Mouse (Mus musculus): ENCODE measurements around the gene Gpr39.

Gpr39 gene

GRCm38 (mm10) chr1:125789804-125790203, 113.0 kb downstream of the Gpr39 start:
- DNase-seq (ENCODE audit: extremely low spot score, low read depth, low spot score) = peak; percentile 22

DNA sequence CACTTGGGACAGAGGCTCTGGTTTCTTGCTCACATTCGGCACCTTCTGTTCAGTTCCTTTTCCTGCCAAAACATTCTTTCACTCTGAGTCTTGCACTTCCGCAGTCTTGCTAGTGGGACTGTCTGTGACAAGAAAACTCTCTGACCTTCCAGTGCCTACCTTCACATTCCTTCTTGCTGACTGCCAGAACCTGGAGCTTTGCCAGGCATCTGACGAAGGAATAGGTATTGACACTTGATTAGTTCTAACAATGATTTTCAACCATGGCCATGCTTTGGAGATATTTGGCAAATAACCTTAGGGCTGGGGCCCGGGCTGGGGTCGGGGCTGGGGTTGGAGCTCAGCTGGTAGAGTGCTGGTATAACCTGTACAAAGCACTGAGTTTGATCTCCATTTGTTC, 123.7 kb downstream of the Gpr39 start:
- no peak for DNase-seq (ENCODE audit: extremely low spot score, low read depth, low spot score)

GRCm38 (mm10) chr1:125808426-125808825, 131.6 kb downstream of the Gpr39 start:
- DNase-seq (ENCODE audit: extremely low spot score, low read depth, low spot score) = no peak

- DNase-seq (ENCODE audit: extremely low spot score, low read depth, low spot score) = no peak
Measured at GRCm38 (mm10) chr1:125813141-125813782, 136.5 kb downstream of the Gpr39 start.

- DNase-seq (ENCODE audit: extremely low spot score, low read depth, low spot score) = no peak
Measured at GRCm38 (mm10) chr1:125821101-125821500, 144.3 kb downstream of the Gpr39 start.

DNA sequence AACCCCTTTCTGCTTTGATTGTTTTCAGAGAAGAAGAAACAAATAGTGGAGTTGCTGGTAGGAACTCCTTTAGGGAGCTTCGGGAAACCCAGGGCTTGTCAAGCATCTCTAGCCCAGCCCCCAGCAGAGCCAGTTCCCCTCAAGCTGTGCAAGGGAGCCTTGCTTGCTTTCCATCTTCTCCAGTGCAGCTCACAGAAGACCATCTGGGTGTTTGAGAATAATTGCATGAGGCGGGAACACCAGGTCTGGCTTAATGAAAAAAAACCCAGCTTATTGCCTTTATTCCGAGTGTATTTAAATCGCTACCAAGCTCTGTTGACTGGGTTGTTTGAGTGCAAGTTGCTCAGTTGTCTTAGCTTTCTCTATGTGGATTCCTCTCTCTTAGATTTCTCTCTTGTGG, 146.8 kb downstream of the Gpr39 start:
- DNase-seq (ENCODE audit: extremely low spot score, low read depth, low spot score) = no peak

- DNase-seq (ENCODE audit: extremely low spot score, low read depth, low spot score) = no peak
Measured at GRCm38 (mm10) chr1:125837507-125837906, 160.7 kb downstream of the Gpr39 start.

- no peak for DNase-seq (ENCODE audit: extremely low spot score, low read depth, low spot score)
Measured at GRCm38 (mm10) chr1:125839746-125840392, 163.1 kb downstream of the Gpr39 start.

GRCm38 (mm10) chr1:125854646-125855045, 177.9 kb downstream of the Gpr39 start:
- no peak for DNase-seq (ENCODE audit: extremely low spot score, low read depth, low spot score)

GRCm38 (mm10) chr1:125858631-125859030, 181.8 kb downstream of the Gpr39 start:
- DNase-seq (ENCODE audit: extremely low spot score, low read depth, low spot score) = no peak

DNA sequence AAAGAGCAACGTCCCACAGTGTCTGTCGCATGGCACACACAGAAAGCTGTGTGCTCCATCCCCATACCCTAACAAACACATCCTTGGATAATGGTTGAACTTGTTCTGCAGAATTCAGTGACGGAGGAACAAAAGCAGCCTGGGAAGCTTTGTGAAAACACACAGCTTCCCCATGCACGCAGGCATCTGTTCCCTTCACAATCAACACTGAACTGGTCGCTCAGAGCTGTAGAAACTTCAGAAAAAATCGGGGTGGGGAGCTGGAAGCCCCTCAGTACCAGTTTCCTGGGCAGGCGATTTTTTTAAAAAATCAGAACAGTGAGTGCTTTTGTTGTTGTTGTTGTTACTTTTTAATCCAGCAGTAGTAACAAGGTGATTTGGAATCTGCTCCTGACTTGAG, 193.3 kb downstream of the Gpr39 start:
- DNase-seq (ENCODE audit: extremely low spot score, low read depth, low spot score) = no peak

DNA sequence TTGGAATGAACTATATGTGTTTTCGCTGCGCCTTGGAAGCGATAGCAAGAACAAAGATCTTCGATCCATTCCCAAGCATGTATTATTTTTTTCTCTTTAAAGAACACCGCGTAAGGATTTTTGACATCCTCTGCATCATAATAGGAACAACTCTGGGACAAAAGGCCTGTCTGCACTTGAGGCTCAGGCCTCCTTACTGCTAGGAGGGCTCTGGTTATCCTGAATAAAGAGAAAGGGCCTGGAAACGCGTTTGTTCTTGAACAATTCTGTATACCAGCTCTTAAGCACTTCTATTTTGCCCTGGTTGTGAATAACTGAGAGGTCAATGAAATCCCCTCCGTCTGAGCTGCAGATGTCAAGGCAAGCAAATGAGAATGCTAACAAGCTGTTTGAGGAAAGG, 216.4 kb downstream of the Gpr39 start:
- no peak for DNase-seq (ENCODE audit: extremely low spot score, low read depth, low spot score)

GRCm38 (mm10) chr1:125910211-125910870, 233.5 kb downstream of the Gpr39 start:
- DNase-seq (ENCODE audit: extremely low spot score, low read depth, low spot score) = no peak

- no peak for DNase-seq (ENCODE audit: extremely low spot score, low read depth, low spot score)
Measured at GRCm38 (mm10) chr1:125910871-125911265, 234.1 kb downstream of the Gpr39 start.

DNA sequence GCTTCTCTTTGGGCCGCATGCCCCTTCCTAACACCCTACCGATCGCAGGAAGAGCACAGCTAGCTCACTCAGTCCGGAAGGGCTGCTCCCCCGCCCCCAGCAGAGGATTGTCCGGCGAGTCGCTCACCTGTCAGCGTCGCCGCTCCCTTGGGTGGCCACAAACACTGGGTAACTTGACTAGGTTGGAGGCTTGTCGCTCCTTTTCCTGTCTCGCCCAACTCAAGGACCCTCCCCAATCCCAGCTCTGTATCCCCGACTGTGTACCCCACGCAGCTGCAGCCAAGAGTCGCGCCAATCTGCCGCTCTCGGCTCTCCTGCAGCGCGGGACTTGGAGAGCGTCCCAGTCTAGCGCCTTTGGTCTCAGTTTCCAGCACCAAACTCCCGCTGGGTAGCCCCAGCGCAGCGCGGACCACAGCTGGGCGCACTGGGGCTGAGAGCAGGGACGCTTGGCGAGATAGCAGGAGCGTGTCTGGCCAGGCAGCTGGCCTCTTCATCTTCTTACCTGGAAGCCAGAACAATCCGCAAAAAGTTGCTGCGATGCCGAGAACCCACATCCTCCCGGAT, 234.6 kb downstream of the Gpr39 start:
- DNase-seq (ENCODE audit: extremely low spot score, low read depth, low spot score) = no peak

DNA sequence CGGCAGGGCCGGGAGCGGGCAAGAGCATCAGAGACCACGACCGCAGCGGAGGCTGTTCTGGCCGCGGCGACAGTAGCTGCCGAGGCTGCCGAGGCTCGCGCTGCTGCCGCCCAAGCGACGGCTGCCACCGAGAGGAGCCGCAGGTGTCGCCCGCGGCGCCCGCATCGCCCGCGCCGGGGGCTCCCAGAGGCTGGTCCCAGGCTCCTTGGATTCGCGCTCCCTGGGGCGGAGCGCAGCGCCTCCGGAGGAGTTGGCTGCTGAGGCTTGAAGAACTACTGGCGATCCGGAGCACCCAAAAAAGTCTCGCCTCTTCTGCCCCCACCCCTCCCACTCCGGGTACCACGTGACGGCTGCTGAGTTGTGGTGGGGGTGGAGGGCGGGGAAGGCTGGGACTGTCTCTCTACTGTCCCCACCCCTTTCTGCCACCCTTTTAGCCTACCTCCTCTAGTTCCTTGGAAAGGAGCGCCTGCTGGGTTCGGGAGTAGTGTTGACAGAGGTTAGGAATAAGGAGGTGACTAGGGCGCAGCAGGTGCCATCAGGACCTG, 235.2 kb downstream of the Gpr39 start:
- DNase-seq (ENCODE audit: extremely low spot score, low read depth, low spot score) = no peak

- no peak for DNase-seq (ENCODE audit: extremely low spot score, low read depth, low spot score)
Measured at GRCm38 (mm10) chr1:125912601-125913600, 236.1 kb downstream of the Gpr39 start, which contains the start of gene Lypd1. Gene Lypd1, minus strand, starts transcription at chr1:125913101.

- DNase-seq (ENCODE audit: extremely low spot score, low read depth, low spot score) = no peak
Measured at GRCm38 (mm10) chr1:125920696-125921095, 243.9 kb downstream of the Gpr39 start.

- no peak for DNase-seq (ENCODE audit: extremely low spot score, low read depth, low spot score)
Measured at GRCm38 (mm10) chr1:125923062-125923461, 246.3 kb downstream of the Gpr39 start.
